Mouse (Mus musculus): ENCODE measurements around the gene Rhof.

DNA sequence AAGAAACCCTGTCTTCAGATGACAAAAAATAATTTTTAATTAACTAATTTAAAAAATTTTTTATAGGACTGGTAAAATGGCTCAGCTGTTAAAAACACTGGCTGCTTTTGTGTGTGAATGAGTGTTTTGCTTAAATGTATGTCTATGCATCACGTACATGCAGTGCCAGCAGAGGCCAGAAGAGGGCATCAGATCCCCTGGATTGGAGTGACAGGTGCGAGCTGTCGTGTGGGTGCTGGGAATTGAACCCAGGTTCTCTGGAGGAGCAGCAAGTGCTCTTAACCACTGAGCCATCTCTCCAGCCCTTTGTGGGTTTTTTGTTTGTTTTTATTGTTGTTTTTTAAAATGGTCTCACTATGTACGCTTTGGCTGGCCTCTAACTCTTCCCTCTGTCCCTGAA, 10.3 kb downstream of the Rhof start:
- TF ChIP-seq CTCF (IDR thresholded peaks at IDR 0.05; ENCODE audit: low read depth, low read length) (peak; percentile 67), POLR2A (IDR thresholded peaks at IDR 0.05; ENCODE audit: extremely low read depth, insufficient read depth, low read length) (no peak)
